Mouse (Mus musculus): ENCODE results near the gene Mterf2.

DNA sequence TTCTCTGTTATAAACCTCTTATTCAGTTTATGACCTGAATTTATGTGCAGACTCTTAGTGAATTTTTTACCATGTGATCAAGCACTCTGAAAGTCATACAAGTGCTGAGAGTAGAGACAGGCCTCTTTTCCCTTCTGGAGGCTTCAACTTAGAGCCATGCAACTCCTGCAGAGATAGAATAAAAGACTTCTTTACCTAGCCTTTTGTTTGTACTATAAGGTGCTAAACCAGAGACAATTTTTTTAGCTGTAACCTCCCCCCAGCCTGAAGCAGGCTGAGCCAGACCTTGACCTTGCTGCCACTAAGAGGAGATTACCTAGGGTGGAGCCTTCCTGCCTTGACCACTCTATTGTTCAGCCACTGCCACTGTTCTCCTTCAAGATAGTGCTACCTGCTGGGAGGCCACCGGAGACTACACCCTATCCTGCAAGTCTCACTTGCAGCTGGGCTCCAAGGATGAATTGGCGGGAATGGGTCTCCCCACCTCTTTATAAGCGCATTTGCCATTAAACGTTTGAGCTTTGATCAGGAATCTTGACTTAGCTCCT is 56.1 kb downstream of the Mterf2 start:
- no peak for TF ChIP-seq HCFC1 (IDR thresholded peaks at IDR 0.05; ENCODE audit: borderline replicate concordance, insufficient read depth, low read length)
- no peak for TF ChIP-seq CHD2 (IDR thresholded peaks at IDR 0.05; ENCODE audit: low read depth, low read length)
- peak; percentile 90 for TF ChIP-seq ZNF384 (IDR thresholded peaks at IDR 0.05; ENCODE audit: low read depth, low read length)

Measured in ES-E14 (cell line).